Mouse (Mus musculus): Measurements from ENCODE around the gene Usp18.

The Usp18 gene

DNA sequence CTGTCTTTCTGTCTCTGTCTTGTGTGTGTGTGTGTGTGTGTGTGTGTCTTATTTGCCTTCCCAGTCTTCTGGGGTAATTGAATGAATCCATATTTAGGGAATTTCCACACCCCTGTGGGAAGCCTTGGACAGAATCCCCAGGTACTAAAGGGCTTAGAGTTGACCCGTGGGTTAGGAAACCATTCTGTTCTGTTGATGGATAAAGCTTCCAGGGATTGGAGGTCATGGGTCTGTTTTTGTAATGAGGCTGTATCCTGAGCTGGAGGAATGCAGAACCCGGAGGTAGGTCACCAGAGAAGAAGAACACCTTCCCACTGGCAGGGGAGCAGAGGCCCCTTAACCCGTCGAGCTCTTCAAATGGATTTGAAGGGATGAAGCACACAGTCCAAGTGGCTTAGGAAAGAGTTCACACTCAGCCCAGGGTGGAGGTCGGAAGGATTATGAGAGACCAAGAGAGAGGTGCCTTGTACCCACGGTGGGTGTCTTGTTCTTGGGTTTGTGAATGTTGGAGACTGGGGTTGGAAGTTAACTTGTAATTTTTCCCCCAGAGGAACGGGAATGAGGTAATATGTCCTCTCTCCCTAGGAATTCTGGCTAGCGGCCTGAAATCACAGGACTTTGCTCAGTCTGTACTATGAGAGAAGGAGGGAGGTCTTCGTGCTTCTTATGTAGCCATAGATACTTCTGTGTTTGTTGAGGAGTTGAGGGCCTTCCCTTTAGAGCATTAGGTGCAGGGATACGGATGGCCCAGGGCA, 57.9 kb downstream of the Usp18 start:
- no peak for DNase-seq (ENCODE audit: low read depth, low spot score)

DNA sequence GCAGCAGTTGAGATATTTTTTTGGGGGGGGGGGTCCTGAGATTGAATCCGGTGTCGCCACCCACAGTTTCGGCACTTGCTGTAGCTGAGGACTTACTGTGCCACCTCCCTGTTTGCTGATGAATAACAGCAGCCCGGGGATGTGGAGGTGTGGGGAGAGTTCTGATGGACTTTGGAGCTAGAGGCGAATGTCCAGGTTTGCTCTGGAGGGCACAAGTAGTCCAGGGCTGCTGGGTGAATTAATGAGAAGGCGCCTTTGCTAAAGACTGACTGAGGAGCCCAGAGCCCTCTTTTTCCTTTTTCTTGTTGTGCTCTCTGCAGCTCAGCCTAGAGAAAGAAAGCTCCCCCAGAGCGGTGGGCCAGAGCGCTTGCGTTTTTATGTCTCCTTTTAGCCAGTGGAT, 58.9 kb downstream of the Usp18 start:
- no peak for DNase-seq (ENCODE audit: low read depth, low spot score)

DNA sequence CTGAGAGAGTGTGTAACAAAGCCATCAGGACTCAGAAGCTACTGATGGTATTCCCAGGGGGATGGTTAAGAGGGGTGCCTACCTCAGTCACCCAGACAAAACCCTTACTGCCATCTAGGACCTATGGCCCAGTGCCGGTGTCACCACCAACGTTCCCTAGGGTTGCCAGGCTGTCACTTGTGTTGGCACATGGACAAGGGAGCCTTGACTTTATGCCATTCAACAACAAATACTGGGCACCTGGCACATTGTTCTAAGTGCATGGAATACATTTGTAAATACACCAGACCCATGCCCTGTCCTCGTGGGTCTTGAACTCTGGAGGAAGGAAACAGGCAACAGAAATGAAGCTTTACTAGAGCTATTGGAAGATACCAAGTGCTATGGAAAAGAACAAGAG, 59.9 kb downstream of the Usp18 start:
- DNase-seq (ENCODE audit: low read depth, low spot score): no peak

DNA sequence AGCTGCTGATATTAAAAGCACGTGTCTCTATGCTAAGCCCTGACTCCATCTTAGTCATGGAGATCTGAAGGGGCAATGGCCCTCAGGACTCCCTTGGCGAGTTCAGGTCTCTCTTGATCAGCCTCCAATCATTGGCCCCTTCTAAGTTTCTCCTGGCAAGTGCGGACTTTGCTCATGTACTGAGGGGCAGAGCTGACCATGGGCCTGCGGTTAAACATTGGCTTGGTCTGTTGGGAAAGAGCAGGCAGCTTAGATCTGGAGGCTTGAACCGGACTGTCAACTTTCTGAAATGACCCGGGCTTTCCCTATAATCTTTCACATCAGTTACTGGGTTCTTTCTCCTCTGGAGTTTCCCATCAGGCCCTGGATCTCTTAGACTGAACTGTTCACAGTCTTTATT, 65.3 kb downstream of the Usp18 start:
- DNase-seq (ENCODE audit: low read depth, low spot score): no peak

GRCm38 (mm10) chr6:121319099-121319498, 73.4 kb downstream of the Usp18 start:
- DNase-seq (ENCODE audit: low read depth, low spot score): no peak
